Mouse (Mus musculus) liver, adult 2 months (tissue): ENCODE data around the gene Prkce. TPM values are rescaled to one million over a fixed set of nuclear protein-coding genes. Genes with fewer than 3 reads are reported as not detected.

Experiments
- DNase-seq: peaks from one replicate; pipeline ENCODE4 v3.0.0-alpha.2; 2011; ENCODE audit warnings: low read depth, low spot score; ENCODE audit errors: extremely low read depth
- H3K27ac ChIP-seq: fragments of 200-500 bp; replicated peaks from 2 replicates; pipeline ENCODE4 v1.5.1; 2012; ENCODE audit warnings: low read depth, mild to moderate bottlenecking, control low read depth, inconsistent platforms, low read length; ENCODE audit not compliant: insufficient read depth
- H3K27me3 ChIP-seq: fragments of 200-500 bp; 2 replicates; pipeline ENCODE4 v1.6.1; 2012; ENCODE audit warnings: mild to moderate bottlenecking, moderate library complexity, low read length, inconsistent platforms; ENCODE audit not compliant: control insufficient read depth, insufficient read depth
- H3K36me3 ChIP-seq: fragments of 200-500 bp; 2 replicates; pipeline ENCODE4 v1.6.1; 2012; ENCODE audit warnings: low read length, inconsistent platforms; ENCODE audit not compliant: control insufficient read depth, insufficient read depth
- H3K4me1 ChIP-seq: fragments of 200-500 bp; 2 replicates; pipeline ENCODE4 v1.6.1; 2011; ENCODE audit warnings: low read length; ENCODE audit not compliant: control insufficient read depth, insufficient read depth
- H3K4me3 ChIP-seq: fragments of 200-500 bp; 2 replicates; pipeline ENCODE4 v1.5.1; 2011; ENCODE audit warnings: low read depth, mild to moderate bottlenecking, control low read depth, low read length, moderate library complexity; ENCODE audit not compliant: insufficient read depth
- H3K79me2 ChIP-seq: fragments of 200-500 bp; 2 replicates; pipeline ENCODE4 v1.6.1; 2012; ENCODE audit warnings: inconsistent platforms, mild to moderate bottlenecking, low read length, moderate library complexity; ENCODE audit not compliant: control insufficient read depth, insufficient read depth
- H3K9ac ChIP-seq: fragments of 200-500 bp; 2 replicates; pipeline ENCODE4 v1.6.1; 2012; ENCODE audit warnings: low read depth, mild to moderate bottlenecking, control low read depth, inconsistent platforms, low read length
- CTCF ChIP-seq: fragments of 200-500 bp; IDR thresholded peaks from 2 replicates; pipeline ENCODE4 v1.5.1; 2011; ENCODE audit warnings: low read depth, low read length, control low read depth
- POLR2A ChIP-seq: fragments of 200-500 bp; IDR thresholded peaks from 2 replicates; pipeline ENCODE4 v1.6.1; 2011; ENCODE audit warnings: low read length, control low read depth; ENCODE audit not compliant: insufficient read depth; ENCODE audit errors: extremely low read depth
- WGBS: fragments of 180-500 bp; shearing (Covaris S2); methylation state at CpG from one replicate; pipeline ENCODE4 v1.1.7; 2018; 5-methylcytosine and 5-hydroxymethylcytosine counted together
- polyA plus RNA-seq: library from polyadenylated mRNA; depleted of rRNA; stranded (reverse); fragments of >200 nt; gene quantifications from 2 replicates; pipeline ENCODE4 v1.2.3, GENCODE M21; 2012
- total RNA-seq: library from RNA; depleted of rRNA; stranded (reverse); fragments of >200 nt; gene quantifications from 2 replicates; pipeline ENCODE4 v1.2.3, GENCODE M21; 2014

The Prkce gene
- total and polyA plus RNA-seq, 2 experiments, result 2.0 to 6.4 TPM

GRCm38 (mm10) chr17:86529411-86529810 is 361.8 kb downstream of the Prkce start:
- WGBS, result 35% methylated on average over 4 of the region's 4 CpGs
- Histone ChIP-seq H3K4me3 (no peak overlapping the region), H3K27ac (no peak overlapping the region), H3K4me1 (peaks cover 54% of the 10 kb centered on the region), H3K27me3 (no peaks in the 10 kb centered on the region), H3K36me3 (no peaks in the 10 kb centered on the region), H3K79me2 (no peaks in the 10 kb centered on the region), H3K9ac (no peak overlapping the region)
- TF ChIP-seq POLR2A (no peak), CTCF (no peak)
- no peak for DNase-seq

- Histone ChIP-seq H3K9ac (no peak overlapping the region), H3K27me3 (no peaks in the 10 kb centered on the region), H3K79me2 (no peaks in the 10 kb centered on the region), H3K4me1 (peaks cover 51% of the 10 kb centered on the region), H3K36me3 (no peaks in the 10 kb centered on the region), H3K4me3 (no peak overlapping the region), H3K27ac (no peak overlapping the region)
- DNase-seq, result no peak
- no peak for TF ChIP-seq CTCF
- no peak for TF ChIP-seq POLR2A
- WGBS, result 36% methylated on average over 6 of the region's 6 CpGs
These were observed 363.6 kb downstream of the Prkce start for GRCm38 (mm10) chr17:86531231-86531630.

GRCm38 (mm10) chr17:86532783-86533548 is 365.4 kb downstream of the Prkce start:
- Histone ChIP-seq H3K4me1 (peaks cover 44% of the 10 kb centered on the region), H3K36me3 (no peaks in the 10 kb centered on the region), H3K79me2 (no peaks in the 10 kb centered on the region), H3K9ac (peak overlapping the region; percentile 58), H3K27ac (peak overlapping the region; percentile 87), H3K4me3 (no peak overlapping the region), H3K27me3 (no peaks in the 10 kb centered on the region)
- DNase-seq, result peak; percentile 96
- WGBS, result 24% methylated on average over 17 of the region's 17 CpGs
- no peak for TF ChIP-seq CTCF
- no peak for TF ChIP-seq POLR2A

- no peaks in the 10 kb centered on the region for H3K27me3 ChIP-seq
- H3K79me2 ChIP-seq, result no peaks in the 10 kb centered on the region
- 39% methylated on average over 11 of the region's 11 CpGs for WGBS
- peaks cover 40% of the 10 kb centered on the region for H3K4me1 ChIP-seq
- H3K27ac ChIP-seq, result peak overlapping the region; percentile 87
- H3K9ac ChIP-seq, result peak overlapping the region; percentile 58
- H3K36me3 ChIP-seq, result no peaks in the 10 kb centered on the region
- no peak for TF ChIP-seq POLR2A
- no peak for TF ChIP-seq CTCF
- H3K4me3 ChIP-seq, result no peak overlapping the region
- DNase-seq, result peak; percentile 69
These were observed 365.9 kb downstream of the Prkce start for GRCm38 (mm10) chr17:86533549-86533851.

GRCm38 (mm10) chr17:86535096-86535495 is 367.5 kb downstream of the Prkce start:
- no peak for TF ChIP-seq CTCF
- no peak for TF ChIP-seq POLR2A
- DNase-seq, result peak; percentile 68
- peaks cover 42% of the 10 kb centered on the region for H3K4me1 ChIP-seq
- no peak overlapping the region for H3K4me3 ChIP-seq
- H3K79me2 ChIP-seq, result no peaks in the 10 kb centered on the region
- peak overlapping the region; percentile 40 for H3K27ac ChIP-seq
- 23% methylated on average over 10 of the region's 10 CpGs for WGBS
- H3K9ac ChIP-seq, result peak overlapping the region; percentile 20; the same call in 1 of the 2 replicates
- H3K36me3 ChIP-seq, result no peaks in the 10 kb centered on the region
- H3K27me3 ChIP-seq, result no peaks in the 10 kb centered on the region

- TF ChIP-seq POLR2A (no peak), CTCF (peak; percentile 53)
- H3K9ac ChIP-seq, result peak overlapping the region; percentile 71
- no peaks in the 10 kb centered on the region for H3K36me3 ChIP-seq
- 6% methylated on average over 22 of the region's 22 CpGs for WGBS
- H3K27ac ChIP-seq, result peak overlapping the region; percentile 76
- peaks cover 37% of the 10 kb centered on the region for H3K4me1 ChIP-seq
- peak overlapping the region; percentile 28; the same call in 1 of the 2 replicates for H3K4me3 ChIP-seq
- H3K27me3 ChIP-seq, result no peaks in the 10 kb centered on the region
- DNase-seq, result peak; percentile 81
- no peaks in the 10 kb centered on the region for H3K79me2 ChIP-seq
These were observed 368.5 kb downstream of the Prkce start for GRCm38 (mm10) chr17:86535827-86536656.
